13 mouse cellular contexts compared by ENCODE assay signal in genomic region chr11:104596365-104596764, GRCm38 (mm10). TPM values are rescaled to one million over a fixed set of nuclear protein-coding genes. Genes with fewer than 3 reads are reported as not detected.
A peak's percentile ranks its signal among the peaks of the same experiment; 100 is the strongest.
DNase-seq lines count a peak whose midpoint lies in the region; ATAC-seq lines count a peak whose summit lies in the region.
"Had no signal": no experiment of that assay in that cellular context is flagged by ENCODE, and none has a peak within 500 bp of the region (broad histone marks: within the 10 kb centered on the region; RNA-seq: fewer than 3 reads in every experiment).

No protein-coding gene starts in this region.

- DNase-seq in heart, postnatal 25 days (ENCODE audit: low spot score) = no peak
- DNase-seq in 3134 (ENCODE audit: extremely low read depth, insufficient read length, low spot score) = peak; percentile 34
- DNase-seq in ES-CJ7 (ENCODE audit: low read depth, low spot score) = peak; percentile 36
- no peak for DNase-seq in liver, embryonic 13.5 days
- DNase-seq in retina, postnatal 1 day = no peak
- no peak for DNase-seq in layer of hippocampus, postnatal 36 days
- DNase-seq: gastrocnemius, postnatal 36 days had no signal

- H3K4me1 ChIP-seq in heart, embryonic 14.5 days (ENCODE audit: control insufficient read depth in 2 of 2, insufficient read depth in 2 of 2, low read length in 2 of 2) = peaks cover 4 to 7% of the 10 kb centered on the region in 2 experiments
- H3K4me1 ChIP-seq in liver, embryonic 13.5 days (replicated peaks) = no peaks in the 10 kb centered on the region
- H3K4me1 ChIP-seq in intestine, embryonic 15.5 days (replicated peaks) = no peaks in the 10 kb centered on the region; the same call in 1 of the 2 replicates
- H3K4me1 ChIP-seq: hindbrain, embryonic 15.5 days had no signal

- H3K9me3 ChIP-seq in heart, embryonic 14.5 days (ENCODE audit: control insufficient read depth, low read length) = no peaks in the 10 kb centered on the region
- no peaks in the 10 kb centered on the region for H3K9me3 ChIP-seq in liver, embryonic 13.5 days (replicated peaks)
- no peaks in the 10 kb centered on the region for H3K9me3 ChIP-seq in intestine, embryonic 15.5 days
- H3K9me3 ChIP-seq: hindbrain, embryonic 15.5 days; lung, embryonic 15.5 days; midbrain, embryonic 12.5 days had no signal

- no peak overlapping the region for H3K4me2 ChIP-seq in heart, embryonic 14.5 days (ENCODE audit: low read length)
- peak overlapping the region; percentile 2; the same call in 1 of the 2 replicates for H3K4me2 ChIP-seq in liver, embryonic 13.5 days
- H3K4me2 ChIP-seq in intestine, embryonic 15.5 days (replicated peaks) = no peak overlapping the region
- H3K4me2 ChIP-seq: hindbrain, embryonic 15.5 days; lung, embryonic 15.5 days; midbrain, embryonic 12.5 days had no signal

- intact Hi-C loops in heart, postnatal 25 days (cut with DNase I) = no loop called here

- ATAC-seq in heart, embryonic 14.5 days (ENCODE audit: insufficient number of reproducible peaks, insufficient read depth, low FRiP score, low read depth) = 0 out of 2 replicates have a peak, but pooled peaks have one; percentile 20
- no peak for ATAC-seq in liver, embryonic 13.5 days (ENCODE audit: low read depth)
- ATAC-seq in intestine, embryonic 15.5 days = no peak

- no peaks in the 10 kb centered on the region for H3K36me3 ChIP-seq in heart, embryonic 14.5 days (ENCODE audit: control insufficient read depth, insufficient read depth, low read length)
- H3K36me3 ChIP-seq in liver, embryonic 13.5 days = no peaks in the 10 kb centered on the region
- no peaks in the 10 kb centered on the region for H3K36me3 ChIP-seq in intestine, embryonic 15.5 days
- H3K36me3 ChIP-seq: hindbrain, embryonic 15.5 days; lung, embryonic 15.5 days; midbrain, embryonic 12.5 days had no signal

- H3K27me3 ChIP-seq in heart, embryonic 14.5 days (ENCODE audit: control insufficient read depth, insufficient read depth, low read length) = no peaks in the 10 kb centered on the region
- H3K27me3 ChIP-seq in liver, embryonic 13.5 days = no peaks in the 10 kb centered on the region
- no peaks in the 10 kb centered on the region for H3K27me3 ChIP-seq in intestine, embryonic 15.5 days (replicated peaks)
- H3K27me3 ChIP-seq: hindbrain, embryonic 15.5 days; lung, embryonic 15.5 days; midbrain, embryonic 12.5 days had no signal

- H3K9ac ChIP-seq in heart, embryonic 14.5 days (ENCODE audit: low read length) = no peak overlapping the region
- H3K9ac ChIP-seq in liver, embryonic 13.5 days = no peak overlapping the region
- no peak overlapping the region for H3K9ac ChIP-seq in intestine, embryonic 15.5 days
- H3K9ac ChIP-seq: hindbrain, embryonic 15.5 days; lung, embryonic 15.5 days; midbrain, embryonic 12.5 days had no signal

- no peak overlapping the region for H3K4me3 ChIP-seq in heart, embryonic 14.5 days (ENCODE audit: control insufficient read depth in 1 of 2, insufficient read depth in 1 of 2, low read depth in 1 of 2, low read length in 2 of 2)
- H3K4me3 ChIP-seq in liver, embryonic 13.5 days (replicated peaks) = no peak overlapping the region
- H3K4me3 ChIP-seq in intestine, embryonic 15.5 days (replicated peaks) = no peak overlapping the region
- H3K4me3 ChIP-seq: hindbrain, embryonic 15.5 days; lung, embryonic 15.5 days; midbrain, embryonic 12.5 days had no signal

- 0 out of 4 replicates have a peak overlapping the region, but pooled peaks of 1 of the 2 experiments have one; percentile 9 for H3K27ac ChIP-seq in heart, embryonic 14.5 days (replicated peaks in 1 of 2; ENCODE audit: control insufficient read depth in 1 of 2, insufficient read depth in 1 of 2, low read depth in 2 of 2, low read length in 2 of 2)
- no peak overlapping the region for H3K27ac ChIP-seq in liver, embryonic 13.5 days
- H3K27ac ChIP-seq in intestine, embryonic 15.5 days = no peak overlapping the region
- H3K27ac ChIP-seq: hindbrain, embryonic 15.5 days; lung, embryonic 15.5 days; midbrain, embryonic 12.5 days; stomach, postnatal 0 days had no signal

- 43% methylated on average over 10 of the region's 10 CpGs for WGBS in heart, embryonic 14.5 days
- WGBS in liver, embryonic 13.5 days (ENCODE audit: insufficient replicate concordance) = 11% methylated on average over 10 of the region's 10 CpGs
- 78% methylated on average over 10 of the region's 10 CpGs for WGBS in intestine, embryonic 15.5 days

RNA-seq across cellular contexts. Expression of gene Itgb3, which starts 11.4 kb away (rescaled TPM):
- polyA plus RNA-seq in heart, embryonic 14.5 days (2014; fragmentation: Nextera tagmentation; extraction: Ambion mirVana) = 1.7 and 1.8 TPM in 2 replicates
- total RNA-seq in heart, postnatal 25 days (2021) = 1 to 10 TPM; 3.1 to 3.8 TPM
- 16.5 and 21.4 TPM in 2 replicates for polyA plus RNA-seq in liver, embryonic 13.5 days (2015; fragmentation: Nextera tagmentation; extraction: Ambion mirVana)
- 5.0 and 5.5 TPM in 2 replicates for polyA plus RNA-seq in intestine, embryonic 15.5 days (2015; fragmentation: Nextera tagmentation; extraction: Ambion mirVana)
- 1 to 10 TPM; 1.3 TPM for total RNA-seq in layer of hippocampus, postnatal 36 days (2021)

RNA-seq across cellular contexts. Expression of gene Myl4, which starts 45.9 kb away (rescaled TPM):
- polyA plus RNA-seq in heart, embryonic 14.5 days (2014; fragmentation: Nextera tagmentation; extraction: Ambion mirVana) = 2,493 and 2,941 TPM in 2 replicates
- total RNA-seq in heart, postnatal 25 days (2021) = 100 to 1,000 TPM; 832 to 984 TPM
- polyA plus RNA-seq in liver, embryonic 13.5 days (2015; fragmentation: Nextera tagmentation; extraction: Ambion mirVana) = 4.6 and 4.9 TPM in 2 replicates
- 4.3 and 6.4 TPM in 2 replicates for polyA plus RNA-seq in intestine, embryonic 15.5 days (2015; fragmentation: Nextera tagmentation; extraction: Ambion mirVana)
- total RNA-seq in layer of hippocampus, postnatal 36 days (2021) = 1 to 10 TPM; 1.2 to 1.9 TPM

RNA-seq across cellular contexts. Expression of gene Cdc27, which starts 45.9 kb away (rescaled TPM):
- polyA plus RNA-seq in heart, embryonic 14.5 days (2014; fragmentation: Nextera tagmentation; extraction: Ambion mirVana) = 35.6 and 39.7 TPM in 2 replicates
- total RNA-seq in heart, postnatal 25 days (2021) = 10 to 100 TPM; 28.6 to 29.7 TPM
- 22.9 and 29.4 TPM in 2 replicates for polyA plus RNA-seq in liver, embryonic 13.5 days (2015; fragmentation: Nextera tagmentation; extraction: Ambion mirVana)
- polyA plus RNA-seq in intestine, embryonic 15.5 days (2015; fragmentation: Nextera tagmentation; extraction: Ambion mirVana) = 31.2 and 33.8 TPM in 2 replicates
- 10 to 100 TPM; 58.2 to 61.3 TPM for total RNA-seq in layer of hippocampus, postnatal 36 days (2021)

Comparison
In these comparisons a context has a peak if more than half of its experiments do, and no peak if none do; other contexts are left out.
1. DNase-seq: peak in 3134 (single experiment) and ES-CJ7 (single experiment); none in heart, postnatal 25 days (single experiment), liver, embryonic 13.5 days (single experiment), retina, postnatal 1 day (single experiment) and layer of hippocampus, postnatal 36 days (0 of 2).
2. RNA of gene Myl4, which starts 45.9 kb away (polyA plus RNA-seq): 2,493 to 2,941 TPM in heart, embryonic 14.5 days; 4.3 to 6.4 TPM in intestine, embryonic 15.5 days and 4.6 to 4.9 TPM in liver, embryonic 13.5 days; every median in the first group is over 100 times any median in the second.